Mouse (Mus musculus): ENCODE results near the gene Rgl1.

GRCm38 (mm10) chr1:152499802-152500201 lies 266.3 kb downstream of the Rgl1 start:
- TF ChIP-seq USF1 (IDR thresholded peaks at IDR 0.05; ENCODE audit: low read depth) = no peak
- TF ChIP-seq CTCF (IDR thresholded peaks at IDR 0.05; ENCODE audit: control insufficient read depth, insufficient read depth, insufficient read length) = no peak
